Mouse (Mus musculus) liver, embryonic 14.5 days (tissue): ENCODE results near the gene 2510039O18Rik.

ENCODE experiments used
- CTCF ChIP-seq: IDR thresholded peaks from 2 replicates; pipeline ENCODE4 v1.5.1; 2016; ENCODE audit warnings: antibody characterized with exemption, low read depth, control low read depth
- EP300 ChIP-seq: IDR thresholded peaks from 2 replicates; pipeline ENCODE4 v1.6.1; 2016; ENCODE audit warnings: antibody characterized with exemption, low read depth

- TF ChIP-seq CTCF (no peak), EP300 (no peak)
Observed at GRCm38 (mm10) chr4:147976237-147976636, 35.5 kb downstream of the 2510039O18Rik start.
